Mouse (Mus musculus): ENCODE results near the gene Gnat1. TPM values are rescaled to one million over a fixed set of nuclear protein-coding genes. Genes with fewer than 3 reads are reported as not detected.
A peak's percentile ranks its signal among the peaks of the same experiment; 100 is the strongest.

Gnat1 gene
- total RNA-seq, 1 experiment: 1.2 TPM

DNA sequence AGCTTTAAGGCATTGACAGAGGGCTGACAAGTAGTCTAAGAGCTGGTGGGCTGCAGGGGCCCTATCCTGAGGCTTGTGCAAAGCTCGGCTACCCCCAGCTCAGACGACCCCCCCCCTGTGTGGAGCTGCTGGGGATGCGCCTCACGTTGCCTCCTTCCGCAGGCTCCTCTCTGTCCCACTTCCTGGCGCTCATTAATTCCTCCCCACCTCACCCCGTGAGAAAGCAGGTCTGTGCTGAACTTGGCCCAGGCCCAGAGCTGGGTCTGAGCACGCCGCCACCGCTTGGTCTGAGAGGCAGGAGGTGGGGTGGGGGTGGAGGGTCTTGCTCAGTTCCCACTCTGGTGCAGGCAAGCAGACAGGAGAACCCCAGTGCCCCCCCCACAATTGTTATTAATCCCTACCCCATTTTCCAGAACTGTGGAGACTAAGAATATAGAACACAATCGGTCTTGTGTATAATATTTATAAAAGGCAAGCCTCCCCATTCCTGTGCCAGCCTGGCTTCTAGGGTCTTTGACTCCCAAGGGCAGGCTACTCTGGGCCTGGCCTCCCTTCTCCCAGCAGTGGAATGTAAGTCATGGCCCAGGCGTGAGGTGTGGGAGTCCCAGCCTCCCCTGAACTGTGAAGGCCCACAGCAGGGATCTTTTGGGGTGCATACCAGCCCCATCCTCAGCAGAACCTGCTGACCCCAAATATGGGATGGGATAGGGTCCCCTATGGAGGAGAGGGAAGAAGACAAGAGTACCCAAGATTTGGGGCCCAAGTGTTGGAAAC lies 28.6 kb downstream of the Gnat1 start:
- Histone ChIP-seq H3K9ac (ENCODE audit: insufficient read depth, low read depth, low read length, poor library complexity, severe bottlenecking) (no peak overlapping the region), H3K4me1 (ENCODE audit: control insufficient read depth in 2 of 2, insufficient read depth in 2 of 2, low read length in 2 of 2, poor library complexity in 1 of 2) (peaks cover 0 to 9% of the 10 kb centered on the region in 2 experiments; a peak in 1 of 4 replicates), H3K27ac (ENCODE audit: insufficient read depth, low read depth, low read length, poor library complexity, severe bottlenecking) (no peak overlapping the region), H3K36me3 (ENCODE audit: control insufficient read depth, insufficient read depth, low read length, poor library complexity, severe bottlenecking) (no peaks in the 10 kb centered on the region), H3K4me3 (ENCODE audit: insufficient read depth in 1 of 2, low read depth in 1 of 2, low read length in 2 of 2, poor library complexity in 1 of 2, severe bottlenecking in 1 of 2) (no peak overlapping the region), H3K9me3 (ENCODE audit: control insufficient read depth, insufficient read depth, low read depth, low read length) (no peaks in the 10 kb centered on the region)
- DNase-seq (ENCODE audit: low read depth, low spot score): no peak
- in situ Hi-C loops (cut with MboI; ENCODE audit: low sequenced_read_pairs in 2 of 2, unreplicated experiment in 2 of 2): no loop called here
- TF ChIP-seq MAFK (IDR thresholded peaks at IDR 0.05; ENCODE audit: insufficient read depth, low read depth, low read length): no peak
- TF ChIP-seq CHD2 (IDR thresholded peaks at IDR 0.05; ENCODE audit: low read depth, low read length): no peak
- TF ChIP-seq HCFC1 (IDR thresholded peaks at IDR 0.05; ENCODE audit: borderline replicate concordance, insufficient read depth, low read length): no peak
- TF ChIP-seq ZC3H11A (IDR thresholded peaks at IDR 0.05; ENCODE audit: borderline replicate concordance, low read depth, low read length): no peak
- TF ChIP-seq ZNF384 (IDR thresholded peaks at IDR 0.05; ENCODE audit: low read depth, low read length): no peak

DNA sequence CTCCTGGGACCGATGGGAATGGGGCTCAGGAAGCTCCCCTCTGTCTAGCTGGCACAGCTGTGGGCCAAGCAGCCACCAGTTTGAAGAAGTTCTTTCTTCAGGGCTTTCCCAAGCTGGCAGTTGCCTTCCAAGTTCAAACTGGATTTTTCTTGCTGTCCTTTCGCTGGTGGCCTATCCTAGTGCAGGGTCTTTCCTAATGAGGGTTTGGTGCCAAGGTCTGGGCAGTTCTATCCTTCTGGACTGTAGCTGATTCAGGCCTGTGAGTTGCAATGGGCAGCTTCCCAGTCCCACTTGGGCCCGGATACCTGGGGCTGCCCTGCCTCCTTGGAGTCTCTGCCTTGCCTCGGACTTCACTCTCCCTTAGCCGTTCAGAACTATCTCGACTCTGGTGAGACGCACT lies 29.3 kb downstream of the Gnat1 start:
- H3K9me3 ChIP-seq (ENCODE audit: control insufficient read depth, insufficient read depth, low read depth, low read length): no peaks in the 10 kb centered on the region
- TF ChIP-seq MAFK (IDR thresholded peaks at IDR 0.05; ENCODE audit: insufficient read depth, low read depth, low read length) (no peak), ZC3H11A (IDR thresholded peaks at IDR 0.05; ENCODE audit: borderline replicate concordance, low read depth, low read length) (no peak), CHD2 (IDR thresholded peaks at IDR 0.05; ENCODE audit: low read depth, low read length) (no peak)
- DNase-seq (ENCODE audit: low read depth, low spot score): no peak
- in situ Hi-C loops (cut with MboI; ENCODE audit: low sequenced_read_pairs in 2 of 2, unreplicated experiment in 2 of 2): no loop called here
- H3K27ac ChIP-seq (ENCODE audit: insufficient read depth, low read depth, low read length, poor library complexity, severe bottlenecking): no peak overlapping the region
- H3K36me3 ChIP-seq (ENCODE audit: control insufficient read depth, insufficient read depth, low read length, poor library complexity, severe bottlenecking): no peaks in the 10 kb centered on the region
- no peak overlapping the region for H3K9ac ChIP-seq (ENCODE audit: insufficient read depth, low read depth, low read length, poor library complexity, severe bottlenecking)
- no peak overlapping the region for H3K4me3 ChIP-seq (ENCODE audit: insufficient read depth in 1 of 2, low read depth in 1 of 2, low read length in 2 of 2, poor library complexity in 1 of 2, severe bottlenecking in 1 of 2)
- H3K4me1 ChIP-seq (ENCODE audit: control insufficient read depth in 2 of 2, insufficient read depth in 2 of 2, low read length in 2 of 2, poor library complexity in 1 of 2): peaks cover 0 to 9% of the 10 kb centered on the region in 2 experiments; a peak in 1 of 4 replicates

DNA sequence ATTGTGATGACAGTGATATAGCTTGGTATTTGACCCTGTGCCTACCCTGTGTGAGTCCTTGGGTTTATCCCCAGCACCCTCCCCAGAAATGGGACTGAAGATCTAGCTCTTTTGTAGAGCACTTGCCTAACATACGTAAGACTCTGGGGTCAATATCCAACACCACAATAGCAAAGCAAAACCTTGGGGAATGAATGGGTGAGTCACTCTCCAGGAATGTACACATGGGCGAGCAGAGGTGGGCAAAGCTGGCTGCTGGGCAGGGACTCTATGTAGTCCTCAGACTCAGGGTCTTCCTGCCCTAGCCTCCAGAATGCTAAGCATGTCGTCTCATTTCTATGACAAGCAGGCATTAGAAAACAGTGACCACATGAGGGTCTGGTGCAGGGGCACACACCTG lies 30.7 kb downstream of the Gnat1 start:
- in situ Hi-C loops (cut with MboI; ENCODE audit: low sequenced_read_pairs in 2 of 2, unreplicated experiment in 2 of 2): no loop called here
- H3K36me3 ChIP-seq (ENCODE audit: control insufficient read depth, insufficient read depth, low read length, poor library complexity, severe bottlenecking): no peaks in the 10 kb centered on the region
- H3K9ac ChIP-seq (ENCODE audit: insufficient read depth, low read depth, low read length, poor library complexity, severe bottlenecking): no peak overlapping the region
- H3K4me3 ChIP-seq (ENCODE audit: insufficient read depth in 1 of 2, low read depth in 1 of 2, low read length in 2 of 2, poor library complexity in 1 of 2, severe bottlenecking in 1 of 2): no peak overlapping the region
- TF ChIP-seq ZC3H11A (IDR thresholded peaks at IDR 0.05; ENCODE audit: borderline replicate concordance, low read depth, low read length): no peak
- TF ChIP-seq HCFC1 (IDR thresholded peaks at IDR 0.05; ENCODE audit: borderline replicate concordance, insufficient read depth, low read length): no peak
- no peak for TF ChIP-seq MAFK (IDR thresholded peaks at IDR 0.05; ENCODE audit: insufficient read depth, low read depth, low read length)
- TF ChIP-seq ZNF384 (IDR thresholded peaks at IDR 0.05; ENCODE audit: low read depth, low read length): no peak
- no peak for TF ChIP-seq CHD2 (IDR thresholded peaks at IDR 0.05; ENCODE audit: low read depth, low read length)
- H3K9me3 ChIP-seq (ENCODE audit: control insufficient read depth, insufficient read depth, low read depth, low read length): no peaks in the 10 kb centered on the region
- no peak for DNase-seq (ENCODE audit: low read depth, low spot score)
- H3K4me1 ChIP-seq (ENCODE audit: control insufficient read depth in 2 of 2, insufficient read depth in 2 of 2, low read length in 2 of 2, poor library complexity in 1 of 2): peaks cover 5 to 9% of the 10 kb centered on the region in 2 experiments; a peak in 3 of 4 replicates
- no peak overlapping the region for H3K27ac ChIP-seq (ENCODE audit: insufficient read depth, low read depth, low read length, poor library complexity, severe bottlenecking)

DNA sequence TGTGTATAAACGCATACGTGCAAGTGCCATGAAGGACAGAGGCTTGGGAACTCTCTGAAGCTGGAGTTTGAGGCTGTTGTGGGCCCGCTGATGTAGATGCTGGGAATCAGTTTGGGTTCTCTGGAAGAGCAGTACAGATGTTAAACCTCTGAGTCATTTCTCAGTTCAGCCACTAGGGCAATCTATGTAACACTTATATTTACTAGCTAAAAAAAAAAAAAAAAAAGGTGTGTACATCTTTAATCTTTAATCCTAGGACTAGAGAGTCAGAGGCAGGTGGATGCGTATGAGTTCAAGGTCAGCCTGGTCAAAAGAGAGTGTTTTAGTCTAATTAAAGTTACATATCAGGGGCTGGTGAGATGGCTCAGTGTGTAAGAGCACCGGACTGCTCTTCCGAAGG lies 32.5 kb downstream of the Gnat1 start:
- TF ChIP-seq ZNF384 (IDR thresholded peaks at IDR 0.05; ENCODE audit: low read depth, low read length): peak; percentile 58; the same call in 1 of the 2 replicates
- TF ChIP-seq MAFK (IDR thresholded peaks at IDR 0.05; ENCODE audit: insufficient read depth, low read depth, low read length): no peak
- no peak for TF ChIP-seq HCFC1 (IDR thresholded peaks at IDR 0.05; ENCODE audit: borderline replicate concordance, insufficient read depth, low read length)
- no peak for DNase-seq (ENCODE audit: low read depth, low spot score)
- no peaks in the 10 kb centered on the region for H3K36me3 ChIP-seq (ENCODE audit: control insufficient read depth, insufficient read depth, low read length, poor library complexity, severe bottlenecking)
- in situ Hi-C loops (cut with MboI; ENCODE audit: low sequenced_read_pairs in 2 of 2, unreplicated experiment in 2 of 2): no loop called here
- no peak overlapping the region for H3K9ac ChIP-seq (ENCODE audit: insufficient read depth, low read depth, low read length, poor library complexity, severe bottlenecking)
- no peak overlapping the region for H3K4me3 ChIP-seq (ENCODE audit: insufficient read depth in 1 of 2, low read depth in 1 of 2, low read length in 2 of 2, poor library complexity in 1 of 2, severe bottlenecking in 1 of 2)
- H3K4me1 ChIP-seq (ENCODE audit: control insufficient read depth in 2 of 2, insufficient read depth in 2 of 2, low read length in 2 of 2, poor library complexity in 1 of 2): peaks cover 5 to 10% of the 10 kb centered on the region in 2 experiments; a peak in 3 of 4 replicates
- H3K9me3 ChIP-seq (ENCODE audit: control insufficient read depth, insufficient read depth, low read depth, low read length): no peaks in the 10 kb centered on the region
- H3K27ac ChIP-seq (ENCODE audit: insufficient read depth, low read depth, low read length, poor library complexity, severe bottlenecking): no peak overlapping the region

Measured in ES-E14 (cell line).